Mouse (Mus musculus) CH12.LX (cell line): ENCODE measurements around the gene Glycam1.

Experiments
- CHD1 ChIP-seq: IDR thresholded peaks from 2 replicates; pipeline ENCODE4 v1.6.1; 2012; ENCODE audit warnings: low read depth, low read length, improper control_type of control experiment, inconsistent platforms
- CTCF ChIP-seq, 2 experiments: IDR thresholded peaks in 1 of 2; conservative IDR thresholded peaks in 1 of 2; 2 replicates each; pipeline ENCODE4 v1.5.1; 2011 to 2012; ENCODE audit warnings: low read depth in 2 of 2, low read length in 2 of 2, improper control_type of control experiment in 1 of 2, inconsistent platforms in 1 of 2, mild to moderate bottlenecking in 1 of 2, moderate library complexity in 1 of 2
- E2F4 ChIP-seq: IDR thresholded peaks from 2 replicates; pipeline ENCODE4 v1.6.1; 2011; ENCODE audit warnings: low read depth, low read length, improper control_type of control experiment; ENCODE audit not compliant: insufficient replicate concordance
- ELF1 ChIP-seq: IDR thresholded peaks from 2 replicates; pipeline ENCODE4 v1.6.1; 2014; ENCODE audit warnings: low read depth, mild to moderate bottlenecking, inconsistent platforms, low read length, improper control_type of control experiment
- EP300 ChIP-seq: IDR thresholded peaks from 2 replicates; pipeline ENCODE4 v1.6.1; 2011; ENCODE audit warnings: low read length, improper control_type of control experiment
- GABPA ChIP-seq: IDR thresholded peaks from 2 replicates; pipeline ENCODE4 v1.6.1; 2012; ENCODE audit warnings: low read depth, low read length, improper control_type of control experiment, inconsistent platforms; ENCODE audit not compliant: insufficient replicate concordance
- MXI1 ChIP-seq: IDR thresholded peaks from 2 replicates; pipeline ENCODE4 v1.6.1; 2011; ENCODE audit warnings: mild to moderate bottlenecking, low read depth, low read length, improper control_type of control experiment
- POLR2A ChIP-seq: IDR thresholded peaks from 2 replicates; pipeline ENCODE4 v1.6.1; 2011; ENCODE audit warnings: low read depth, mild to moderate bottlenecking, improper control_type of control experiment, low read length
- POLR2AphosphoS2 ChIP-seq: IDR thresholded peaks from 2 replicates; pipeline ENCODE4 v1.6.1; 2011; ENCODE audit warnings: low read depth, low read length, improper control_type of control experiment
- TBP ChIP-seq: conservative IDR thresholded peaks from 2 replicates; pipeline ENCODE4 v1.6.1; 2011; ENCODE audit warnings: low read depth, low read length, improper control_type of control experiment
- TCF12 ChIP-seq: IDR thresholded peaks from 2 replicates; pipeline ENCODE4 v1.6.1; 2014; ENCODE audit warnings: low read depth, mild to moderate bottlenecking, inconsistent platforms, low read length, improper control_type of control experiment
- ZC3H11A ChIP-seq: IDR thresholded peaks from 2 replicates; pipeline ENCODE4 v1.6.1; 2012; ENCODE audit warnings: low read depth, mild to moderate bottlenecking, inconsistent platforms, low read length, improper control_type of control experiment
- ZNF384 ChIP-seq: IDR thresholded peaks from 2 replicates; pipeline ENCODE4 v1.6.1; 2012; ENCODE audit warnings: low read depth, low read length, improper control_type of control experiment, inconsistent platforms

GRCm38 (mm10) chr15:103551053-103551452 is 13.8 kb downstream of the Glycam1 start:
- TF ChIP-seq POLR2A (no peak), TCF12 (no peak), ZC3H11A (no peak), EP300 (no peak), POLR2AphosphoS2 (no peak), TBP (no peak), CTCF (conservative IDR thresholded peaks at IDR 0.05 in 1 of 2, IDR thresholded peaks at IDR 0.05 in 1 of 2; ENCODE audit: low read depth in 2 of 2, low read length in 2 of 2) (no peak), ELF1 (no peak), CHD1 (no peak), E2F4 (no peak), ZNF384 (no peak), GABPA (no peak), MXI1 (no peak)
